Mouse (Mus musculus): ENCODE results near the gene 1700080O16Rik.

GRCm38 (mm10) chrX:52017660-52018059 is 45.1 kb upstream of the 1700080O16Rik start:
- TF ChIP-seq CTCF (IDR thresholded peaks at IDR 0.05; ENCODE audit: insufficient read depth, low read length) (no peak), POLR2A (IDR thresholded peaks at IDR 0.05; ENCODE audit: borderline replicate concordance, extremely low read depth, low read depth, low read length) (no peak)

Data from lung, adult 2 months (tissue).